Mouse (Mus musculus) granulocyte monocyte progenitor cell, adult 5-6 weeks (primary cell): Measurements from ENCODE around the gene Nrap. TPM values are rescaled to one million over a fixed set of nuclear protein-coding genes. Genes with fewer than 3 reads are reported as not detected.
A peak's percentile ranks its signal among the peaks of the same experiment; 100 is the strongest.
"Not testable (repeated sequence)": the region's sequence is repeated elsewhere in the genome, so short reads cannot be mapped to it uniquely, and the experiment has no call there.

Source experiments
- ATAC-seq: replicated peaks from 2 replicates; pipeline ENCODE4 v1.8.0; 2016; ENCODE audit warnings: mild to moderate bottlenecking, moderate TSS enrichment, inconsistent platforms; ENCODE audit not compliant: poor library complexity, severe bottlenecking
- total RNA-seq, 2 experiments: library from RNA; stranded (forward) in 1 of 2; stranded (reverse) in 1 of 2; fragments of 200-712, 200-1000 nt in 1 of 2; fragments of >200 nt in 1 of 2; fragmentation: Nextera tagmentation in 1 of 2; gene quantifications; 2 replicates each; pipeline ENCODE4 v1.2.3; 2014 to 2017

Nrap gene
- total RNA-seq, 2 experiments from 2014 or later: 0.98 to 1.1 TPM

- no peak for ATAC-seq
Observed at GRCm38 (mm10) chr19:56368912-56369311, 20.9 kb downstream of the Nrap start.

- ATAC-seq: no peak
Observed at GRCm38 (mm10) chr19:56367778-56368177, 22.1 kb downstream of the Nrap start.

GRCm38 (mm10) chr19:56366625-56367024 lies 23.2 kb downstream of the Nrap start:
- no peak for ATAC-seq

- no peak for ATAC-seq
Observed at GRCm38 (mm10) chr19:56366168-56366567, 23.7 kb downstream of the Nrap start.

GRCm38 (mm10) chr19:56364563-56364962 lies 25.3 kb downstream of the Nrap start:
- no peak for ATAC-seq

- ATAC-seq: no peak
Observed at GRCm38 (mm10) chr19:56363721-56364460, 25.9 kb downstream of the Nrap start.

GRCm38 (mm10) chr19:56358890-56359289 lies 30.9 kb downstream of the Nrap start:
- no peak for ATAC-seq

- ATAC-seq: not testable (repeated sequence)
Observed at GRCm38 (mm10) chr19:56357374-56357708, 32.5 kb downstream of the Nrap start.

- peak; percentile 47; the same call in 1 of the 2 replicates for ATAC-seq
Observed at GRCm38 (mm10) chr19:56356480-56357373, 33.1 kb downstream of the Nrap start.

GRCm38 (mm10) chr19:56355201-56355600 lies 34.6 kb downstream of the Nrap start:
- no peak for ATAC-seq

- no peak for ATAC-seq
Observed at GRCm38 (mm10) chr19:56353689-56354088, 36.1 kb downstream of the Nrap start.

- peak; percentile 41; the same call in 1 of the 2 replicates for ATAC-seq
Observed at GRCm38 (mm10) chr19:56349295-56349694, 40.5 kb downstream of the Nrap start.

GRCm38 (mm10) chr19:56346750-56347149 lies 43.1 kb downstream of the Nrap start:
- no peak for ATAC-seq

- peak; percentile 61 for ATAC-seq
Observed at GRCm38 (mm10) chr19:56346016-56346415, 43.8 kb downstream of the Nrap start.

GRCm38 (mm10) chr19:56343869-56344563 lies 45.8 kb downstream of the Nrap start:
- ATAC-seq: no peak

GRCm38 (mm10) chr19:56342006-56342405 lies 47.8 kb downstream of the Nrap start:
- no peak for ATAC-seq

- ATAC-seq: no peak
Observed at GRCm38 (mm10) chr19:56336826-56337225, 53.0 kb downstream of the Nrap start.

GRCm38 (mm10) chr19:56336321-56336720 lies 53.5 kb downstream of the Nrap start:
- ATAC-seq: no peak

GRCm38 (mm10) chr19:56326243-56326855 lies 63.5 kb downstream of the Nrap start:
- ATAC-seq: no peak

GRCm38 (mm10) chr19:56325676-56326075 lies 64.2 kb downstream of the Nrap start:
- no peak for ATAC-seq
